Mouse (Mus musculus) liver, embryonic 12.5 days (tissue): Measurements from ENCODE around the gene Slc16a8. TPM values are rescaled to one million over a fixed set of nuclear protein-coding genes. Genes with fewer than 3 reads are reported as not detected.

Source experiments
- ATAC-seq: fragments of 200-750 bp; cut with Nextera tagmentation; 2 replicates; pipeline ENCODE4 v1.8.0; 2017; ENCODE audit warnings: moderate number of reproducible peaks, mild to moderate bottlenecking, moderate library complexity
- H3K27ac ChIP-seq: fragments of 300-500 bp; sonication (generic); 2 replicates; pipeline ENCODE4 v1.5.1; 2016; ENCODE audit warnings: mild to moderate bottlenecking
- H3K27me3 ChIP-seq: fragments of 300-500 bp; sonication (generic); replicated peaks from 2 replicates; pipeline ENCODE4 v1.6.1; 2016; ENCODE audit warnings: mild to moderate bottlenecking, moderate library complexity
- H3K36me3 ChIP-seq: fragments of 300-500 bp; sonication (generic); 2 replicates; pipeline ENCODE4 v1.6.1; 2016; ENCODE audit warnings: mild to moderate bottlenecking, moderate library complexity
- H3K4me1 ChIP-seq: fragments of 300-500 bp; sonication (generic); 2 replicates; pipeline ENCODE4 v1.6.1; 2016
- H3K4me2 ChIP-seq: fragments of 300-500 bp; sonication (generic); 2 replicates; pipeline ENCODE4 v1.6.1; 2016; ENCODE audit warnings: mild to moderate bottlenecking, moderate library complexity
- H3K4me3 ChIP-seq: fragments of 300-500 bp; sonication (generic); 2 replicates; pipeline ENCODE4 v1.5.1; 2016; ENCODE audit warnings: mild to moderate bottlenecking, moderate library complexity
- H3K9ac ChIP-seq: fragments of 300-500 bp; sonication (generic); 2 replicates; pipeline ENCODE4 v1.6.1; 2016; ENCODE audit warnings: mild to moderate bottlenecking, moderate library complexity
- H3K9me3 ChIP-seq: fragments of 300-500 bp; sonication (generic); replicated peaks from 2 replicates; pipeline ENCODE4 v1.6.1; 2016; ENCODE audit warnings: mild to moderate bottlenecking, moderate library complexity
- WGBS: fragments of 180-500 bp; shearing (Covaris S2); methylation state at CpG from one replicate; pipeline ENCODE4 v1.1.7; 2016; ENCODE audit not compliant: insufficient replicate concordance; 5-methylcytosine and 5-hydroxymethylcytosine counted together
- polyA plus RNA-seq: library from polyadenylated mRNA; unstranded; fragments of >200 nt; fragmentation: Nextera tagmentation; extraction: Ambion mirVana; gene quantifications from 2 replicates; pipeline ENCODE4 v1.2.1, GENCODE M21; 2016

The Slc16a8 gene
- polyA plus RNA-seq, 1 experiment from 2014 or later: not detected

GRCm38 (mm10) chr15:79212750-79213446 lies 41.7 kb downstream of the Slc16a8 start:
- H3K9ac ChIP-seq: no peak overlapping the region
- H3K27ac ChIP-seq: no peak overlapping the region
- 74% methylated on average over 24 of the region's 26 CpGs for WGBS
- no peak overlapping the region for H3K4me3 ChIP-seq
- peaks cover 6% of the 10 kb centered on the region for H3K27me3 ChIP-seq
- no peaks in the 10 kb centered on the region for H3K9me3 ChIP-seq
- no peaks in the 10 kb centered on the region for H3K36me3 ChIP-seq
- ATAC-seq: no peak
- H3K4me2 ChIP-seq: no peak overlapping the region
- no peaks in the 10 kb centered on the region for H3K4me1 ChIP-seq

GRCm38 (mm10) chr15:79210357-79210756 lies 44.2 kb downstream of the Slc16a8 start:
- H3K27me3 ChIP-seq: peaks cover 4% of the 10 kb centered on the region
- H3K9ac ChIP-seq: no peak overlapping the region
- WGBS: 66% methylated on average over 2 of the region's 2 CpGs
- no peak overlapping the region for H3K4me3 ChIP-seq
- no peaks in the 10 kb centered on the region for H3K36me3 ChIP-seq
- ATAC-seq: no peak
- H3K4me2 ChIP-seq: no peak overlapping the region
- H3K9me3 ChIP-seq: no peaks in the 10 kb centered on the region
- H3K27ac ChIP-seq: no peak overlapping the region
- H3K4me1 ChIP-seq: no peaks in the 10 kb centered on the region

- no peak for ATAC-seq
- Histone ChIP-seq H3K4me2 (peak overlapping the region; percentile 21; the same call in 1 of the 2 replicates), H3K4me1 (no peaks in the 10 kb centered on the region)
Measured at GRCm38 (mm10) chr15:79208758-79209439, 45.7 kb downstream of the Slc16a8 start.

GRCm38 (mm10) chr15:79208211-79208610 lies 46.4 kb downstream of the Slc16a8 start:
- no peak overlapping the region for H3K9ac ChIP-seq
- no peaks in the 10 kb centered on the region for H3K9me3 ChIP-seq
- H3K4me1 ChIP-seq: no peaks in the 10 kb centered on the region
- no peaks in the 10 kb centered on the region for H3K36me3 ChIP-seq
- H3K4me3 ChIP-seq: no peak overlapping the region
- peaks cover 10% of the 10 kb centered on the region for H3K27me3 ChIP-seq
- no peak for ATAC-seq
- WGBS: 61% methylated on average over 6 of the region's 6 CpGs
- no peak overlapping the region for H3K4me2 ChIP-seq
- no peak overlapping the region for H3K27ac ChIP-seq

More at GRCm38 (mm10) chr15:79208758-79209439, 45.7 kb downstream of the Slc16a8 start:
- no peak overlapping the region for H3K27ac ChIP-seq
- no peaks in the 10 kb centered on the region for H3K9me3 ChIP-seq
- peaks cover 3% of the 10 kb centered on the region for H3K27me3 ChIP-seq
- WGBS: 54% methylated on average over 25 of the region's 27 CpGs
- no peak overlapping the region for H3K9ac ChIP-seq
- H3K4me3 ChIP-seq: no peak overlapping the region
- H3K36me3 ChIP-seq: no peaks in the 10 kb centered on the region

- no peak overlapping the region for H3K4me2 ChIP-seq
- no peak overlapping the region for H3K9ac ChIP-seq
- H3K27ac ChIP-seq: no peak overlapping the region
- ATAC-seq: no peak
- H3K9me3 ChIP-seq: no peaks in the 10 kb centered on the region
- H3K4me3 ChIP-seq: no peak overlapping the region
- H3K36me3 ChIP-seq: no peaks in the 10 kb centered on the region
- H3K27me3 ChIP-seq: peaks cover 54% of the 10 kb centered on the region
- 24% methylated on average over 10 of the region's 10 CpGs for WGBS
- peaks cover 4% of the 10 kb centered on the region; the same call in 1 of the 2 replicates for H3K4me1 ChIP-seq
Measured at GRCm38 (mm10) chr15:79202575-79202974, 52.0 kb downstream of the Slc16a8 start.

GRCm38 (mm10) chr15:79201491-79202150 lies 52.9 kb downstream of the Slc16a8 start:
- peaks cover 55% of the 10 kb centered on the region for H3K27me3 ChIP-seq
- H3K4me1 ChIP-seq: peaks cover 4% of the 10 kb centered on the region; the same call in 1 of the 2 replicates
- H3K27ac ChIP-seq: no peak overlapping the region
- no peak overlapping the region for H3K9ac ChIP-seq
- H3K4me2 ChIP-seq: no peak overlapping the region
- no peaks in the 10 kb centered on the region for H3K36me3 ChIP-seq
- H3K9me3 ChIP-seq: no peaks in the 10 kb centered on the region
- no peak for ATAC-seq
- H3K4me3 ChIP-seq: no peak overlapping the region
- 31% methylated on average over 13 of the region's 13 CpGs for WGBS

Other genes starting within 250 kb of the Slc16a8 start
- 114 and 122 TPM in 2 replicates for gene H1f0, start 226.3 kb downstream of the Slc16a8 start, polyA plus RNA-seq
- gene Galr3, start 212.9 kb downstream of the Slc16a8 start, polyA plus RNA-seq: 0.41 and 0.55 TPM in 2 replicates
- gene Ankrd54, start 191.9 kb downstream of the Slc16a8 start, polyA plus RNA-seq: 58.9 and 61.4 TPM in 2 replicates
- gene Eif3l, start 179.6 kb downstream of the Slc16a8 start, polyA plus RNA-seq: 188 and 201 TPM in 2 replicates
- 3.0 and 3.2 TPM in 2 replicates for gene Micall1, start 145.9 kb downstream of the Slc16a8 start, polyA plus RNA-seq
- gene Polr2f, start 113.8 kb downstream of the Slc16a8 start, polyA plus RNA-seq: 280 and 301 TPM in 2 replicates
- 0.86 and 1.0 TPM in 2 replicates for gene 1700088E04Rik, start 113.5 kb downstream of the Slc16a8 start, polyA plus RNA-seq
- gene Sox10, start 89.5 kb downstream of the Slc16a8 start, polyA plus RNA-seq: 0.17 and 0.29 TPM in 2 replicates
- gene Pick1, start 25.6 kb downstream of the Slc16a8 start, polyA plus RNA-seq: 16.1 and 17.1 TPM in 2 replicates
- 0.07 TPM in 1 of 2 replicates, not detected in the other for gene Gm49486, start 25.4 kb downstream of the Slc16a8 start, polyA plus RNA-seq
- gene Baiap2l2, start 30.8 kb upstream of the Slc16a8 start, polyA plus RNA-seq: 1.2 and 1.4 TPM in 2 replicates
- 16.8 and 17.3 TPM in 2 replicates for gene Pla2g6, start 73.6 kb upstream of the Slc16a8 start, polyA plus RNA-seq
- gene Maff, start 91.9 kb upstream of the Slc16a8 start, polyA plus RNA-seq: 1.1 and 2.8 TPM in 2 replicates
- gene Tmem184b, start 148.8 kb upstream of the Slc16a8 start, polyA plus RNA-seq: 16.4 and 19.0 TPM in 2 replicates
- gene Csnk1e, start 200.8 kb upstream of the Slc16a8 start, polyA plus RNA-seq: 24.1 and 24.7 TPM in 2 replicates